Mouse (Mus musculus): ENCODE results near the gene Tagap.

- TF ChIP-seq POLR2A (IDR thresholded peaks at IDR 0.05; ENCODE audit: control insufficient read depth, extremely low read depth, insufficient read depth, low read length, poor library complexity) (no peak), CTCF (IDR thresholded peaks at IDR 0.05; ENCODE audit: borderline replicate concordance, control insufficient read depth, extremely low read depth, insufficient read depth, low read length, poor library complexity) (no peak)
These were observed at the start of gene Tagap for GRCm38 (mm10) chr17:7925413-7926160.

Data from thymus, adult 2 months (tissue).